Mouse (Mus musculus): ENCODE results near the gene Mfsd6l. TPM values are rescaled to one million over a fixed set of nuclear protein-coding genes. Genes with fewer than 3 reads are reported as not detected.

Gene Mfsd6l
- polyA plus RNA-seq (2012; ENCODE audit: low replicate concordance), result not detected in 2 replicates

GRCm38 (mm10) chr11:68555918-68556584, at the start of gene Mfsd6l:
Mfsd6l (plus strand) TSS chr11:68556186.

GRCm38 (mm10) chr11:68586721-68587120, 30.7 kb downstream of the Mfsd6l start, which contains the start of gene Ccdc42:
Ccdc42 (plus strand) TSS chr11:68587021.

Other genes starting within 250 kb of the Mfsd6l start
- 0.05 and 0.14 TPM in 2 replicates for gene Ntn1, start 155.4 kb upstream of the Mfsd6l start, polyA plus RNA-seq (2012; ENCODE audit: low replicate concordance)
- gene Pik3r5, start 124.1 kb upstream of the Mfsd6l start, polyA plus RNA-seq (2012; ENCODE audit: low replicate concordance), result 26.0 and 35.2 TPM in 2 replicates
- 0.46 and 0.64 TPM in 2 replicates for gene Pik3r6, start 53.2 kb upstream of the Mfsd6l start, polyA plus RNA-seq (2012; ENCODE audit: low replicate concordance)
- gene Ccdc42, start 30.8 kb downstream of the Mfsd6l start, polyA plus RNA-seq (2012; ENCODE audit: low replicate concordance), result not detected in 2 replicates
- 30.1 and 60.1 TPM in 2 replicates for gene Myh10, start 135.4 kb downstream of the Mfsd6l start, polyA plus RNA-seq (2012; ENCODE audit: low replicate concordance)